12 mouse cellular contexts compared by ENCODE assay signal in genomic region chr5:97301621-97302020, GRCm38 (mm10).
"Had no signal": no experiment of that assay in that cellular context is flagged by ENCODE, and none has a peak within 500 bp of the region (broad histone marks: within the 10 kb centered on the region; RNA-seq: fewer than 3 reads in every experiment).

No protein-coding gene starts in this region.

- H3K27ac ChIP-seq: kidney, postnatal 0 days; left cerebral cortex, adult 2 months; limb, embryonic 15.5 days; liver, embryonic 12.5 days; midbrain, embryonic 10.5 days; neural tube, embryonic 12.5 days; stomach, postnatal 0 days had no signal

- H3K4me3 ChIP-seq: left cerebral cortex, adult 2 months; limb, embryonic 15.5 days; liver, embryonic 12.5 days; midbrain, embryonic 10.5 days; neural tube, embryonic 12.5 days had no signal

- DNase-seq: kidney, postnatal 36 days; lung, embryonic 14.5 days; lung, postnatal 10 days; lung, postnatal 4 days; thymus, postnatal 4 days had no signal
